Mouse (Mus musculus): ENCODE measurements around the gene Sec63. TPM values are rescaled to one million over a fixed set of nuclear protein-coding genes. Genes with fewer than 3 reads are reported as not detected.

The Sec63 gene
- total RNA-seq (2017), result 44.0 and 51.1 TPM in 2 replicates

DNA sequence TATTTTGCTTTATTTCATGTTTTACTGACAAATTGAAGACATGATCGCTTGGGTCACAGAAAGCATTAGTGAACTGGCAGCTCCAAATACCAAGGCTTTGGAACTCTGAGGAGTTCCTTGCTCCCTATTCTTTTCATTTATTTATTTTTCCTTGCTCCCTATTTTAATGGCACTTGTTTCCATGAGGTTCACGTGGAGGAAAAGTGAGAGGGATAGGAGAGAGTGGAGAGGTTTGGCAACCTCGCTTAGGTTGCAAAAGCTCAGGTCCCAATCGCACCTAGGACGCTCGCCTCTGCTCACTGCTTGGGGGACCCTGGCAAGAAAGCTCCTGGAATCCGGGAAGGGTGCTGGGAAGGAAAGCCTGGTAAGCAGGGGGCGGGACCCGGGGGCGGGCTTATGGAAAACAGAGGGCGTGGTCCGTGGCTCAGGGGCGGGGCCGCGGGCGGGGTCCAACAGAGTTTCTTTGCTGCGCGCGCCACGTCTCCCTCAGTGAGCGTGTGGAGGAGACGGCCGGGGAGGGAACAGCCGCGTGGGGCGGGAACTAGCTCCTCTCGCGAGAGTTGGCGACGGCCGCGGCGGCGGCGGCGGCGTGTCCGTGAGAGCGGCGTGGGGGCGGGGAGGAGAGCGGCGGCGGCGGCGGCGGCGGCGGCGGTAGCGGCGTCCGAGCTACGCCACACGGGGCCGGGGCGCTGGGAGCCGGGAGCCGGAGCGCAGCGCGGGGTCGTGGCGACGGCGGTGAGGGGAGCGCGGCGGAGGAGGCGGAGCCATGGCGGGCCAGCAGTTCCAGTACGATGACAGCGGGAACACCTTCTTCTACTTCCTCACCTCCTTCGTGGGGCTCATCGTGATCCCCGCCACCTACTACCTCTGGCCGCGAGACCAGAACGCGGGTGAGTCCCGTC, at the start of gene Sec63:
TSS of gene Sec63 (plus strand) at position 498 of the 902 bp plus-strand sequence.
- peak; percentile 90 for ATAC-seq (ENCODE audit: extremely low read depth, insufficient number of reproducible peaks, low FRiP score, poor library complexity, severe bottlenecking)

DNA sequence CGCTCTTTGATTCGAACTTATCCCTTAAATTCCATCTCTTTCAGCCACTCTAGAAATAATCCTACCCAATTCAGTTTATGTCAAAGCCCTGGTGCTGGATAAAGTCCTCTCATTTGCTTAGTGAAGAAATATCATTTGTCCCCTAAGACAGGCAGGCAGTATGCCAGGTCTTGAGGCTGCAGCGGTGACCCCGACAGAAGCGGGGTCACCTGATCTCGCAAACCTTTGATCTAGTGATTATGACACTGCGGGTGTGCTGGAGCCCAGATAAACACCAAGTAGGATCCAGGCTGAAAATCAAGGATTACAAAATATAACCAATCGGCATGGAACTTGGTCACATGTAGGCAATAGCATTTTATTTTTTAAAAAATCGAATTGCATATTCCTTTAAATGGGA, 46.6 kb upstream of the Sec63 start:
- no peak for ATAC-seq (ENCODE audit: extremely low read depth, insufficient number of reproducible peaks, low FRiP score, poor library complexity, severe bottlenecking)

DNA sequence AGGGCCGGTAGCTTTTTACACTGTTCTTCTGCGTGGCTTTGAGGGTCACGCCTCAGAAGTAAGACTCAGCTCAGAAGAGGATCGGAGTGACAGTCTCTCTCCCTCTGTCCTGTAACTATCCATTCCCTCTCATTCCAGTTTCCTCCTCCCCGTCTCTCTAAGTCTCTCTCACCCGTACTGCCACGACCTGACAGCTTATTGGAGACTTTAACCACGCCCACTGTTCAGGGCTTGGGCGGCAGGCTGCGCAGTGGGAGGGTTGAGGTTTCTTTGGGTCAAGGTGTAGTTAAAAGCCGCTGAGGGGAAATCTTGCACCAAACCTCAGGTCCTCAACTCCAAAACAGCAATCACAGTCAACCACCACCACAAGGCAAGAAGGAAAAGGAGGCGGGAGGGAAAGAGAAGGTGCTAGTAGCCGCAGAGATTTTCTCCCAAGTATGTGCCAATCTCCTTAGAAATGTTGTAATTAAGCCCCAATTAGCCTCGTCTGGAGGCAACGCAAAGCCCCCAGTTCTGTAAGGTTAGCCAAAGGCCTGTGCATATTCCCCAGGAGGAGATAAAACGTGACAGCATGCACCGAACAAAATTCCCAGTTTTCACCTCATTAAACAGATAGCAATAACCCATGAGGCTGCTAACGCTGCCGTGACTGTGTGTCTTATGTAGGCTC, 45.8 kb upstream of the Sec63 start:
- ATAC-seq (ENCODE audit: extremely low read depth, insufficient number of reproducible peaks, low FRiP score, poor library complexity, severe bottlenecking), result no peak

DNA sequence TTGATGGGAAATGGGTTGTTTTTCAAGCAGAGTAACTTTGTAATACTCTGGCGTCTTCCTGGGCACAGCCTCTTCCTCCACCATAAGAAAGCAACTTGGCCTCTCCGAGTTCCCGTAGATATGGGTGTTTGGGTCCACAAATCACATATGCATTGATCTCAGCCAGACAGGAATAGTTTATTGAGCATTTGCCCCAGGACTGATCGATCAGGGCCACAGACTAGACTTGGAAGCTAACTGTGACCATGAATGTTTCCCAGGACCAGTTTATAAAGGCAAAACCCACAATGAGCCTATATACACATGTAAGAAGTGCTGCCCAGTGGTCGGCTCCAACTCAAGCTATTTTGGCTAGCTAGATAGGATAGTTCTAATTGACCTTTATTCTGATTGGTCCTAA, 39.2 kb upstream of the Sec63 start:
- no peak for ATAC-seq (ENCODE audit: extremely low read depth, insufficient number of reproducible peaks, low FRiP score, poor library complexity, severe bottlenecking)

DNA sequence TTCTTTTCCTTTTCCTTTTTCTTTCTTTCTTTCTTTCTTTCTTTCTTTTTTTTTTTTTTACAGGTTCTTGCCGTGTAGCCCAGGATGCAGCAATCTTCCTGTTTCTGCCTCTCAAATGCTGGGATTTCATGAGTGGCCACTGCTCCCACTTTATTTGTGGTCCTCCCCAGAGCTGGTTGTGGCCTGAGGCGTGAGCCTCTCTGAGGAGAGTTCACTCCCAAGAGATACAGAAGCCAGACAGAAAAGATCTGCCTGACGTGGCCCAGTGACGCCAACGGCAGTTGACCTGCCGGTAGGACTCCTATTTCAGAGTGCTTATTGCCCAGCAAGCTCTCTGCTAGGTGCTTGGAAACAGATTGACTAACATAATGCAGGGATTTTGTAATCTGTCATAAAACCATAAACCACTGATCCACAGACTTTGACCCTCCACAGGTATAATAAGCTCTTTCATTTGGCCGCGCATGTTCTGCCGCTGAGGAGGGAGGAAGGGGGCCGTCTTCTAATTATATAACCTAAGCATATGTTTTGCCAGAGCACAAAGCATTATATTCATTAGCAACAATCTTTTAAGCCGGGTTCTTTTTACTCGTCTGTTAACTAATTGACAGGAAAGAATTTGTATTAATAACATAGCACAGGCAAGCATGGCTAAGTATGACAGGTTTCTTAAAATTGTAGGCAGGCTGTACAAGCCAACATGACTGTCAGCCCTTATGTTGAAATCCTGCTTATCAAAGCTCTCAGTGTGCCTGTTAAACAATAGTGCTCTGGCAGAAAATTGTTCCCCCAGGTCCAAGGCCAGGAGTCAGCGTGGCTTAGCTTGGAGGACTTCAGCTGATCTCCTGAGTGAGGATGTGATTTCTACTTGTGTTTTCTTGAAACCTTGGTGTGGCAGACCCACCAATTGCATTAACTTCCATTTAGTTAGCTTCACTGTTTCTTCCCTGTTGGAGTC, 37.7 kb upstream of the Sec63 start:
- no peak for ATAC-seq (ENCODE audit: extremely low read depth, insufficient number of reproducible peaks, low FRiP score, poor library complexity, severe bottlenecking)

DNA sequence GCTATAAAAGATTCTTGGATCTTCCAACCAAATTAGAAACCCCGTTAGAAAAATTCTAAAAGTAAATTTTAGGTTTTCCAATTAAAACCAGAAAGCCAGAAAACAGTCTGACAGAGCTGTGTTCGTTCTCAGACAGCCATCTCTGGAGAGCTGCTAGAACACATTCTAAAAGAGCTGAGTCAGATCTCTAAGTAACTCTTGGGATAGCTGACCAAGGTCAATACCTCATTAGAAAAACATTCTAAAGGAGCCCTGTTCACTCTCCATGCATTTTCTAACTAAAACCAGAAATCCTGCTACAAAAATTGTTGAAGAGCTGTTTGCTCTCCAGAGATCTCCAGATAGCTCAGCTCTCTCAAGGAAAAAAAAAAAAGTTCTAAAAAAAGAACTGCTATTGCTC, 31.7 kb upstream of the Sec63 start:
- no peak for ATAC-seq (ENCODE audit: extremely low read depth, insufficient number of reproducible peaks, low FRiP score, poor library complexity, severe bottlenecking)

DNA sequence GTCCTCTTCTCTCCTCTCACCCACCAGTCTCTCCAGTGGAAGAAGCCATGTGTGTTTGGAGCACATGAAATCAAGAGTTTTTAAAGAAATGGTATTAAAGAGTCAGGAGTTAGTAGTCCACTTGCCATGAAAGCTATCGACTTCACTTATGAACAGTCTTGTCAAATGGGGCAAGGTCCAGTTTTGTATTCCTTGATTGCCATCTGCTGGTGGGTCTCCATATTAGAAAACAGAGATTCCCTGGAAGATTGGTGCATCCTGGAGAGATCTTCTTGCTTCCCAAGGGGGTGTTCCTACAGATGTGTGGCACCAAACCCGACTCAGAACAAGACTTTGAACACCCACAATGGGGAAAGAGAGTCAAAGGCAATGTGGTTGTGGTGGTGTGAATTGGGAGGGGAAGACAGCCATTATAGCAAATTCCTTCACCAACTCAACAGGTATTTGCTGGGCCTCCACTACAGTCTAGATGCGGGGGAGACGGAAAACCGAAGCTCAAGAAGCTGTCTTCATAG, 26.7 kb upstream of the Sec63 start:
- no peak for ATAC-seq (ENCODE audit: extremely low read depth, insufficient number of reproducible peaks, low FRiP score, poor library complexity, severe bottlenecking)

DNA sequence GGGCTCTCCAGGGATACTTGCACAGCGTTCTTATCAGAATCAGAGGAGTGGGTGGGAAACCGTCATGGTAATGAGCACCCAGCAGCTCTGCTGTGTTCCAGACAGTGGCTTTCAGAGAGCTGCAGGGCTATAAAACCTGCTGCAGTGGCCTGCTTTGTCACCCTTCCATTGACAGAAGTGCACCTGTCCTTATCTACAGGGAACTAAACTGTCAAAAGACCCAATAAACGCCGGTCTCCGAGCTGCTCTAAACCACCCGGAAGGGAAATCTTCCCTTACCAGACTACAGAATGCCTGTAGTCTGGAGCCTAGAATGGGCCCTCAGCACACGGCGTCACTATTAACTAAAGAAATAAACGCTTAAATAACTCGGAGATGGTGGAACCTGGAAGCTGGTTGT, 9.5 kb upstream of the Sec63 start:
- no peak for ATAC-seq (ENCODE audit: extremely low read depth, insufficient number of reproducible peaks, low FRiP score, poor library complexity, severe bottlenecking)

DNA sequence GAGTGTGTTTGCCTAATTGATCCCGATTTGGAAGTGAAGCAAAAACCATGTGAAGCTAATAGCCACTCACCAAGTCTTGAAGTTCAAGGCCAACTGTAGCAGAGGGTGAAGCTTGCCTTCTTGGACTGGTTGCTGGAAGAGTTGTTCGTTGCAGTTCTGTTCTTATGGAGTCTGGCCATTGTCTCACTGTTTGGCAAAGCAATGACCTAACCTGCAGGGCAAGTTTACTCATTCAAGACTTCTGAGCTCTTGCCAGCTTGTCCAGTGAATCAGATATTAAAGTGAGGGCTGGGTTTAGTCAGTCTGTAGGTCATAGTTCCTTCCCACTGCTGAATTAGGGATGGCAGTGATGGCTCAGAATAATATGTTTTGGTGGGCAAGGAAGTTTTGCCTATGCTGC, 7.0 kb upstream of the Sec63 start:
- no peak for ATAC-seq (ENCODE audit: extremely low read depth, insufficient number of reproducible peaks, low FRiP score, poor library complexity, severe bottlenecking)

DNA sequence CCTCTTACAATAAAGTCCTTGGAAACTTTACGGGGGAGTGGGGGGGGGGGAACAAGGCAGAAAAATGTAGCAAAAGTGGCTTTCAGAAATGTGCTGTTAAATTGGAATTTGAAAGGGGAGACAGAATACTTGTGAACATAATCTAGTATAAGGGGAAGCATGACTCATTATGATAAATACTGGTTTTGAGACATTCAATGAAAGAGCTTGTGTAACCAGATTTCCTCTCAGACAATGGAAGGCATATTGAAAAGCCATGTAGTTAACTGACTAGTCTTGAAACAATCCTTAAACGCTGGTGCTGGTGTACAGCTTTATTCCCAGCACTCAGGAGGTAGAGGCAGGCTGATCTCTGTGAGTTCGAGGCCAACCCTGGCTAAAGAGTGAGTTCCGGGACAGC, 1.6 kb upstream of the Sec63 start:
- no peak for ATAC-seq (ENCODE audit: extremely low read depth, insufficient number of reproducible peaks, low FRiP score, poor library complexity, severe bottlenecking)

DNA sequence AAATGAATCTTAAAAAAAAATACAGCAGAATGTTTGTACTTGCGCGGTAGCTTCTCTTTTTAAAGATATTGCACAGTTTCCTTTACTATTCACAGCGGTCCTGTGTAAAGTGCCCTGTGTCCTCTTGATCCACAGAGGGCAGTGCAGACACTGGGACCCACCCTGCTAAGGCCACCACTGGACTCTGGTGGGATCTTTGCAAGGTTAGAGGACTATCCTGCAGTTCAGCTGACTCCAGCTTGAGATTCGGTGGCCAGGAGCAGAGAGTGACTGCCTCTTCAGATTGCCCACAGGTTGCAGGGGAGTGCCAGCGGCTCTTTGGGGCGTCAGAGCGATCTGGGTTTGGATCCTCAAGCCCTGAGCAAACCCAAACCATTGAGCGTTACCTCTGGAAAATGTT, 967 bp upstream of the Sec63 start:
- no peak for ATAC-seq (ENCODE audit: extremely low read depth, insufficient number of reproducible peaks, low FRiP score, poor library complexity, severe bottlenecking)

DNA sequence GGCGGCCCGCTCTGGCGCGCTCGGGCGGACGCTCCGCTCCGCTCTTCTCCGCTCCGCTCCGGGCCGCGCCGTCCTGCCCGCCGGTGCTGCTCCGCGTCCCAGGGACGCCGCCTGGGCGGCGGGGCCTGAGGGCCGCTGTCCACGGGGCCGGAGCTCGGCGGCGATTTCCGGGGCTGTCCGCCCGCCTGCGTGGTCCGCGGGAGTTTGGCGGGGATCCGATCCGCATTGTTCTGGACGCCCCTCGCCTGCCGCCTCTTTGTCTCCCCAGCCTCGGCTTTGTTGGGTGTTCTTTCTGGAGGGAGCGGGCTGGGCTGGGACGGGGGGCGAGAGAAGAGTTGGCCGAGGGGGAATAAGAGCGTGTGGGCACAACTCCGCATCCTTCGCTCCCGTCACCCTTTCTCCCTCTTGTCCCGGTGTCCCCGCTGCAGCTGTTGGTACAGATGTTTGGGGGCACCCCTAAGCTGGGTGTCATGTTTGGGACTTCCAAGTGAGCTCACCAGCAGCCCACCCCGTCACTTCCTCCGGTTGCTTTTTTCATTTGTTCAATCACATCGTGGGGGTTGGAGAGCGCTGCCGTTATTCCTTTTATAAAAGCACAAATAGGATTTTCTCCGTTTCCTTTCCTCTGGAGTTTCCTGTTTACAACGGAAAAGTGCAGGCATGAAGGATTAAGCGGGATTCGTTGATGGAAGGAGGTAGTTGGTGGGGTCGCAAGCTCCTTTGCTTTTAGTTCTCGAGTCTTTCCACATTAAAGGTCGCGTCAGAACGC, 789 bp downstream of the Sec63 start:
- ATAC-seq (ENCODE audit: extremely low read depth, insufficient number of reproducible peaks, low FRiP score, poor library complexity, severe bottlenecking), result no peak

DNA sequence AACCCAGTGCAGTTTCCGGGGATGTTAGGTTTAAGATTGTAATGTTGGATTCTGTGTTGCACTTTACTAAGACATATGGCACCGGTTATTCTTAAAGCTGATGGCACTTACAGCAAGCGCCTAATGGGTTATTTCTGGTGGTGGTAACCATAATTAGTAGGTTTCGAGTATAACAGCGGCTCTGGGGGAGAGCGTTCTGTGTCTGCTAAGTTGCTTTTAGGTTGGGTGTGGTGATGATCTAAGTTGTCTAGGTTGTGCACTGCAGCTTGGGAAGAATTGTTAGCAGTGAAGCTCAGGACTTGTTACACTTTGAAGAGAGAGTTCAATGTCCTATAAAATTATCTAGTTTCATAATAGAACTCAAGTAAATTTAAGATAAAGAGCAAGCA, 1.4 kb downstream of the Sec63 start:
- ATAC-seq (ENCODE audit: extremely low read depth, insufficient number of reproducible peaks, low FRiP score, poor library complexity, severe bottlenecking), result no peak

DNA sequence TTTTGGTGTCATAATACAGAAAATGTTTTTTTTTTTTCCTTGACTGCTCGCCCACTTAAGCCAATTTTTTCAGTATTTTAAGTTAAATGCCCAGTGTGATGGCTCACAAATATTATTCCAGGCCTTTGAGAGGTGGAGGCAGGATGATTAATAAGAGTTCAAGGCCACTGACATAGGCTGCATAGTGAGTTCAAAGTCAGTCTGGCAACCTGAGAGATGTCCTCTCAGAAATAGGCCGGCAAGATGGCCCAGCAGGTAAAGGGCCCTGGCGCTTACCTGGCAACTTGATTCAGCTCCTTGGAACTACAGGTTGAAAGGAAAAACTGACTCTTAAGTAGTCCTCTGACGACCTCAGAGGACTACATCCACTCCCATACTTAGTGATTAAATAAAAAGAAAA, 1.9 kb downstream of the Sec63 start:
- no peak for ATAC-seq (ENCODE audit: extremely low read depth, insufficient number of reproducible peaks, low FRiP score, poor library complexity, severe bottlenecking)

DNA sequence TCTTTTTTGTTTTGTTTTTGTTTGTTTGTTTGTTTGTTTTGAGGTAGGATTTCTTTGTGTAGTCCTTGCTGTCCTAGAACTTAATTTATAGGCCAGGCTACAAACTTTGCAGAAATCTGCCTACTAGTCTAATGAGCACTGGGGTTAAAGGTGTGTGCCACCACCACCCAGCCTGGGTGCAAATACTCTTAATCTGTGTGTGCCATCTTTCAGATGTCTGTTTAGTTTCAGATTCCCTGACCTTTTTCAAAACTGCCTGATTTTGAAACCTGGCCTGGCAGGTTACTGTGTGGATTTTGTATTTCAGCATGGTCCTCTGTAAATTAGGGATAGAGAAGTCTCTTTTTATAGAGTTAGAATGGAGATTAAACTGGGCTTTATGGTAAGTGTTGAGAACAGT, 4.0 kb downstream of the Sec63 start:
- no peak for ATAC-seq (ENCODE audit: extremely low read depth, insufficient number of reproducible peaks, low FRiP score, poor library complexity, severe bottlenecking)

DNA sequence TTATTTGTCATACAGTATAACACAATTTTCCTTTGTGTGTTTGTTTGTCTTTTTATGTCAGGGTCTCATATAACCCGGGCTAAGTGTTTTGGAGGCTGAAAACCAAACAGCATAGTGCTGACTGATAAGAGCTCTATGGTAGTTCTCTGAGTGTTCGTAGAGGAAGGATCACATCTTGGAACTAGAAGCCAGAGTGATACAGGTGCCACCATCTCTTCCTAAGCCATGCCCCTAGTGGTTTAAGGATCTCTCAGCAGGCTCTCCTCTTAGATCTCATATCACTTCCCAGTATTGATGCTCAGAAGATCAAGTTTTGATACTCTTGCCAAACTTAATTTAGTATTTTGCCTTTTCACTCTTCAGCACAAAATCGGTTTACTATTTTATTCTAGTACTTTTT, 14.2 kb downstream of the Sec63 start:
- no peak for ATAC-seq (ENCODE audit: extremely low read depth, insufficient number of reproducible peaks, low FRiP score, poor library complexity, severe bottlenecking)

DNA sequence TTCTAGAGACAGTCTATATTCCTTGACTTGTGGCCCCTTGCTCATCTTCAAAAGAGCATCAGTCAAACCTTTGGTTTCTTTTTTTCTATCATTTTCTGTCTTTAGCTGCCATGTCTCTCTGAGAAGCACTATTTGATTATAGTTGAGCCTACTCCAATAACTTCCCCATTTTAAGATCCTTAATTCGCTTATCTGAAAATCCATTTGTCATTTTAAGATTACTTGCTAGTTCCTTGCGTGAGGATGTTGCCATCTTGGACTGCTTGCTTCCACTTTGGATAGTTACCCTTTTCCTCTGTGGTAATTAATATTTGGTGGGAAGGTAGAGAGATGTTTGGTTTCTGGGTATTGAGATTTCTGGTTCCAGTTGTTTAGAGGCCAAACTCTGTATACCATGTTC, 19.5 kb downstream of the Sec63 start:
- ATAC-seq (ENCODE audit: extremely low read depth, insufficient number of reproducible peaks, low FRiP score, poor library complexity, severe bottlenecking), result no peak

DNA sequence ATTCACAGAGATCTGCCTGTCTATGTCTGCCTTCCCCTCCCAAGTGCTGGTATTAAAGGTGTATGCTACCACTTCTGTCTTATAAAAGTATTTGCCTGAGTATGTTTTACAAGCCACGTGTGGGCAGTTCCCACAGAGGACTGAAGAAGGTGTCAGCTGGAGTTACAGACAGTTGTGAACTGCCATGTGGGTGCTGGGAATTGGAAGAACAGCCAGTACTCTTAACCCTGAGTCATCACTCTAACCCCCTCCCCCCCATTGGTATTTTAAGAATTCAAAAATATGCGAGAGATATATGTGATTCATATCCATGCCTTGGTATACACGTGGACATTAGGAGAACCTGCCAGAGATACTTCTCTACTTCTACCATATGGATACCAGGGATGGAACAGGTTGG, 20.4 kb downstream of the Sec63 start:
- no peak for ATAC-seq (ENCODE audit: extremely low read depth, insufficient number of reproducible peaks, low FRiP score, poor library complexity, severe bottlenecking)

DNA sequence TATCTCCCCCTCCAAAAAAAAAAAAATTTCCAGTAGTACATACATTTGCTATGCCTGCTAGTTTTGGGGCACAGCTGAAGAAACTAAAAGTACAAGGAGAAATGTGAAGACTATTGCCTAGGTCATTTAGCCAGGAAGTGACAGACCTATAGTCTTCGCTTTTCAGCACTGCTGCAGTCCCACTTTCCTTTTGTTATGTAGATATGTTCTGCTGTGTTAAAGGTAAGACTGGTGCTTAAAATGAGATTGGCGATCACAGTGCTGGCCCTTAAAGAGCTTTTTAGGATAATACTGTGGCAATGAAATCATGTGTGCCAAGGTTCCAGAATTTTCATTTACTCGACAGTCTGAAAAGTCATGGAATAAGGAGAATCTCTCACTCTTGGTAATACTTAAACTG, 39.6 kb downstream of the Sec63 start:
- no peak for ATAC-seq (ENCODE audit: extremely low read depth, insufficient number of reproducible peaks, low FRiP score, poor library complexity, severe bottlenecking)

All from neutrophil, adult 5-6 weeks (primary cell).